Mouse (Mus musculus) midbrain, embryonic 11.5 days (tissue): Measurements from ENCODE around the gene Ppp2r1b. TPM values are rescaled to one million over a fixed set of nuclear protein-coding genes. Genes with fewer than 3 reads are reported as not detected.

Experiments
- ATAC-seq: fragments of 200-750 bp; cut with Nextera tagmentation; 2 replicates; pipeline ENCODE4 v1.8.0; 2017; ENCODE audit warnings: moderate TSS enrichment, moderate library complexity; ENCODE audit not compliant: low FRiP score
- DNase-seq: peaks from one replicate; pipeline ENCODE4 v3.0.0; 2015; ENCODE audit warnings: low spot score; ENCODE audit errors: missing footprints
- H3K27ac ChIP-seq: fragments of 300-500 bp; sonication (generic); 2 replicates; pipeline ENCODE4 v1.5.1; 2014; ENCODE audit warnings: low read depth, low read length
- H3K27me3 ChIP-seq: fragments of 300-500 bp; sonication (generic); 2 replicates; pipeline ENCODE4 v1.6.1; 2014; ENCODE audit warnings: mild to moderate bottlenecking, low read length, moderate library complexity, mixed read lengths; ENCODE audit not compliant: control insufficient read depth, insufficient read depth
- H3K36me3 ChIP-seq: fragments of 300-500 bp; sonication (generic); 2 replicates; pipeline ENCODE4 v1.6.1; 2014; ENCODE audit warnings: mild to moderate bottlenecking, low read length, moderate library complexity, mixed read lengths; ENCODE audit not compliant: control insufficient read depth, insufficient read depth
- H3K4me1 ChIP-seq: fragments of 300-500 bp; sonication (generic); 2 replicates; pipeline ENCODE4 v1.6.1; 2014; ENCODE audit warnings: low read length; ENCODE audit not compliant: control insufficient read depth, insufficient read depth
- H3K4me2 ChIP-seq: fragments of 300-500 bp; sonication (generic); 2 replicates; pipeline ENCODE4 v1.6.1; 2014; ENCODE audit warnings: mild to moderate bottlenecking, moderate library complexity
- H3K4me3 ChIP-seq: fragments of 300-500 bp; sonication (generic); 2 replicates; pipeline ENCODE4 v1.5.1; 2014; ENCODE audit warnings: low read depth, low read length
- H3K9ac ChIP-seq: fragments of 300-500 bp; sonication (generic); 2 replicates; pipeline ENCODE4 v1.6.1; 2014; ENCODE audit warnings: low read length
- H3K9me3 ChIP-seq: fragments of 300-500 bp; sonication (generic); 2 replicates; pipeline ENCODE4 v1.6.1; 2016; ENCODE audit warnings: low read length; ENCODE audit not compliant: control insufficient read depth
- WGBS: fragments of 180-500 bp; shearing (Covaris S2); extraction: QIAGEN DNeasy Blood & Tissue Kit; methylation state at CpG from one replicate; pipeline ENCODE4 v1.1.7; 2014; 5-methylcytosine and 5-hydroxymethylcytosine counted together
- polyA plus RNA-seq: library from polyadenylated mRNA; unstranded; fragments of >200 nt; fragmentation: Nextera tagmentation; extraction: Ambion mirVana; gene quantifications from 2 replicates; pipeline ENCODE4 v1.2.1, GENCODE M21; 2014

The Ppp2r1b gene
- polyA plus RNA-seq, 1 experiment from 2014 or later: 114 TPM

DNA sequence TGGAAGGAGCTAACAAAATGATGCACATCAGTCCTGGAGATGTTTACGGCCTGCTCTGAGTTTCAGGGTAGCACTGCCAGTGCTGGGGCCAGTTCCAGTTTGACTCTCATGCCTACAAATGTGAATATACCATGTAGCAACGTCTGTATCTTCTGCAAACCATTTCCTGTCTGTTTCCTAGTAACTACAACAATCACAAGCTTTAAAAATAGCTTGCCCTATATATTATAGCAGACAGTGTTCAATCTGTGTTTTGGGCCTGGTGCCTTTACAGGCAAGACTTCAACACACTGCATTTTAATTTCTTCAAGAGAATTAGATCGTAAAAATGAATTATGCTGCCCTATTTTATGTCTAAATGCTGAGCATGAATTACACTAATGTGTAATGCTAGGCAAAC lies 60.2 kb downstream of the Ppp2r1b start:
- Histone ChIP-seq H3K36me3 (no peaks in the 10 kb centered on the region), H3K4me3 (no peak overlapping the region), H3K27ac (no peak overlapping the region), H3K9ac (no peak overlapping the region), H3K9me3 (no peaks in the 10 kb centered on the region), H3K4me2 (no peak overlapping the region), H3K27me3 (no peaks in the 10 kb centered on the region), H3K4me1 (no peaks in the 10 kb centered on the region)
- no peak for DNase-seq
- 83% methylated on average over 3 of the region's 3 CpGs for WGBS
- no peak for ATAC-seq

DNA sequence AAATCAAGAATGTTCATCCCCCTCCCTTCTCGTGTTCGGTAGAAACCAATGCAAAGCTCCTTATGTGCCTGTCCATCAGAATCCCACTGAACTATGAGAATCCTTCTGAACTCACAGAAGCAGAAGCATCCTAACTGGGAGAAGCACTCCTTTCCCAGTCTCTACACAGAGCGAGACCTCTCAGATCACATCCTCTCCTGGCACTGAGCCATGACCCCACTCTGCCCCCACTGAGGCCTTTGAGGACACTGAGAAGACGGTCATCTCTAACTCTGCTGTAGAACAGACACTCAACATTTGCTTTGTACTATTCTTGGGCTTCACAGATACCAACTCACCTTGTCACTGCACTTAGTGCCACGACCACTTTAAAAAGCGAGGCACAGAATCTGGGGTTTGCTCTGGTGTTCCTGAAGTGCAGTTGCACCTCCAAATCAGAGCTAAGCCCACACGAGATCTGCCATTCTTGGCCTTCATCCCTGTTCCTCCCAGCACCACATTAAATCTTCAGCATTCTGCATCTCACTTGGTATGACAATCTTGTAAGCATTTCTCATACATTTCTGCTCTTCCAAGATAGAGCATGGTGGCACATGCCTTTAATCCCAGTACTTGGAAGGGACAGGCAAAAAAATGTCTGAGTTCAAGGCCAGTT lies 66.9 kb downstream of the Ppp2r1b start:
- Histone ChIP-seq H3K9ac (no peak overlapping the region), H3K4me2 (no peak overlapping the region), H3K27ac (no peak overlapping the region), H3K27me3 (no peaks in the 10 kb centered on the region), H3K9me3 (no peaks in the 10 kb centered on the region), H3K4me1 (no peaks in the 10 kb centered on the region), H3K4me3 (no peak overlapping the region), H3K36me3 (no peaks in the 10 kb centered on the region)
- ATAC-seq (no peak), DNase-seq (no peak)
- WGBS: 88% methylated on average over 7 of the region's 7 CpGs

DNA sequence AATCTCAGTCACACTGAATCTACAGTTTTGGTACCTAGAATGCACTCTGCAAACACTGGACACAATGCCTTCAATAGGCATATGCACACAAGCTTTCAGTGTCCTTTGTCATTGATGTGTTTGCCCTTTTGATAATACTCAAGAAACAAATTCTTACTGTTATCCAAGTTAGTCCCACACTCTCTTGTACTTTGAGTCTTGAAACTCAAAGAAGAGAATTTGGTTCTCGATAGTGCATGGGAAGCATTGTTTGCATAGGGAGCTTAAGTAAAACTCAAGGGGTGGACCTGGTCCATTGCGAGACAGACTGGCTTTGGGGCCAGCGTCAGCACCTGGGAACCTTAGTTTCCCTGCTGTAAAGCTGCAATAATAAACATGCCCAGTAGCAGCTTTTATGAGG lies 73.0 kb downstream of the Ppp2r1b start:
- DNase-seq (no peak), ATAC-seq (no peak)
- WGBS: 68% methylated on average over 3 of the region's 3 CpGs
- Histone ChIP-seq H3K4me1 (no peaks in the 10 kb centered on the region), H3K27me3 (no peaks in the 10 kb centered on the region), H3K27ac (no peak overlapping the region), H3K4me2 (no peak overlapping the region), H3K9ac (no peak overlapping the region), H3K4me3 (no peak overlapping the region), H3K36me3 (no peaks in the 10 kb centered on the region), H3K9me3 (no peaks in the 10 kb centered on the region)

DNA sequence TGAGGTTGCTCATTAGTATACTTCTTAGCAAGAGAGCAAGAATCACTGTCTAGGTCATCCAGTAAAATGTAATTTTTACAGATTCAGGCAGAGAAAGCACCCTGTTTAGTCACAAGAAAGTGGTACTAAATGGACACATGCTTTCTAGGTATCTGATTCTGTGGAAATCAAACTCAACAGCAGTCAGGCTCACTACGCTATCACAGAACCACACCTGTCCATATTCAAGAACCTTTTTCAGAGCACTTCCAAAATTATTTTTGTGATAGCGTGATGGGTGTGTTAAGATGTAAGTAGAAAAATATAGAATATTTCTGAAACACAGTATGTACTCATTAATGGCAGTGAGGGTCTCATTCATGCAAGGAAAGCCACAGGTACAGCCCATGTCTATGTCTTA lies 74.5 kb downstream of the Ppp2r1b start:
- Histone ChIP-seq H3K9ac (no peak overlapping the region), H3K4me3 (no peak overlapping the region), H3K36me3 (no peaks in the 10 kb centered on the region), H3K4me1 (no peaks in the 10 kb centered on the region), H3K9me3 (no peaks in the 10 kb centered on the region), H3K4me2 (no peak overlapping the region), H3K27me3 (no peaks in the 10 kb centered on the region), H3K27ac (no peak overlapping the region)
- no peak for ATAC-seq
- no peak for DNase-seq
- 94% methylated on average over 2 of the region's 2 CpGs for WGBS

DNA sequence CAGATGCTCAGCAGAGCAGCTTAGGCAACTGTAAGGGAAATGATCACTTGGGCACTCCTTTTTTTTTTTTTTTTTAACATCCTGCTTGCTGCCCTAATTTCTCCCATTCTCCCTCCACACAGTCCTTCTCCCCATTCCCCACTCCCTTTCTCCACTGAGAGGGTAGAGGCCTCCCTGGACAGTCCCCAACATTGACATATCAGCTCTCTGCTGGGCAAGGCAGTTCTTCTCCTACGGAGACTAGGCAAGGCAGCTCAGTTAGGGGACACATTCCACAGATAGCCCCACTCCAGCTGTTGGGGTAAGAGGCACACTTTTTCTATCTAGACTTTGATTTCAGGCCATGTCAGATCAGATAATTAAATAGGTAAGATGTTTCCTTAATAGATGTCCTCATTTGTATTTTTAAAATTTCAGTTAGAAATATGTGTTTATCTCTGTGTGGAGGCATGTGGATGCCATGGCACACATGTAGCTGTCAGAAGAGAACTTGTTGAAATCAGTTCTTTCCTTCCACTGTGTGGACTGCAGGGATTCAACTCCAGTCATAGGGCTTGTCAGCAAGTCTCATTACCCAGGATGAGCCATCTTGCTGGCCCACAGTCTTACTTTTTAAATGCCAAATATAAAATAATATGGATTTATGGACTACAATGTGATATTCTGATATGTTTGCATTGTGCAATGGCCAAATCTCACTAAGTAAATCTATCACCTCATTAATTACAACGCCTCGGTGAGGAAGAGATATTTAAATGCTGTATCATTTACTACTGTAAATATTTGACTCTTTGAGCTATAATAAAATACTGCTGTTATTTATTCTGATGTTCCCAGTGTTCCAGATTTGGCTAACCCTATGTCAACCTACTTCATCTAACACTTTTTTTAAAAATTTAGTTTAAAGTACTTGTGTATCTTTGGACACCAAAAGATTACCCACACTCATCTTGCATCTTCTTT lies 76.1 kb downstream of the Ppp2r1b start:
- H3K27me3 ChIP-seq: no peaks in the 10 kb centered on the region
- H3K4me1 ChIP-seq: no peaks in the 10 kb centered on the region
- no peaks in the 10 kb centered on the region for H3K36me3 ChIP-seq
- H3K27ac ChIP-seq: no peak overlapping the region
- ATAC-seq: no peak
- H3K9me3 ChIP-seq: no peaks in the 10 kb centered on the region
- no peak for DNase-seq
- H3K9ac ChIP-seq: no peak overlapping the region
- H3K4me2 ChIP-seq: no peak overlapping the region
- WGBS: 91% methylated on average over 3 of the region's 3 CpGs
- H3K4me3 ChIP-seq: no peak overlapping the region

DNA sequence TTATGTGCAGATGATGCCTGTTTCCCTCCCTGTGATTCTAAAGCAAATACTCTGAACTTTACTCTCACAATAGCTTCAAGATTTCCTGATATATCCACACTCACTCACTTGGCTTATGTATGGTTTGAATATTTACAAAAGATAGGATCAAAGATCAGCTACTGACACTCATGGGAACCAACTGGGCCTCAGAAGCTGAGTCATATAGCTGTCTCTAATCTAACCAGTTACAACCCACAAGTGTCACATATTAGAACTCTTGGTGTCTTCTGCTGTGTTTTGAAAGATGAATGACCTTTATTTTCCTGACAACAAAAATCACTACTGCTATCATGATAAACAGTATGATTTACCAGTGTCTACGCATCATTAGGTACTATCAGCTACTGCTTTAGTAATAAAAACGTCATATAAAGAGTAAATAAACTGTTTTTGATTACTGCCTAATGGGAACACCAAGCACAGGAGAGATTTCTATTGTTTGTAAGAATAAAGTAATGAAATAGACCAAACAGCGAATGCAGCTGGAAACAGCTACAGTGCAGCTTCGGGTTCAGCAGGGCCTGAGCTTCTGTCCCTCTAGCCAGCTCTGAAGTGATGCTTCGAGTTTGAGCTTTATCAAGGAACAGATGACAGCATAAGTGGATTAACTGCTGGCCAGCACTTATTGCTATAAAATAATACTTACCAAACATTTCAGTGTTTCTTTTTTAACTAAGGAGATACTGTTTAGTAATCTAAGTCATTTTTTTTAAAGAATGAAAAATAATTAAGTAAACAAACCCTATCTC lies 77.5 kb downstream of the Ppp2r1b start:
- 86% methylated on average over 5 of the region's 5 CpGs for WGBS
- Histone ChIP-seq H3K36me3 (no peaks in the 10 kb centered on the region), H3K9me3 (no peaks in the 10 kb centered on the region), H3K4me2 (no peak overlapping the region), H3K4me1 (no peaks in the 10 kb centered on the region), H3K27ac (no peak overlapping the region), H3K4me3 (no peak overlapping the region), H3K9ac (no peak overlapping the region), H3K27me3 (no peaks in the 10 kb centered on the region)
- DNase-seq (no peak), ATAC-seq (no peak)

DNA sequence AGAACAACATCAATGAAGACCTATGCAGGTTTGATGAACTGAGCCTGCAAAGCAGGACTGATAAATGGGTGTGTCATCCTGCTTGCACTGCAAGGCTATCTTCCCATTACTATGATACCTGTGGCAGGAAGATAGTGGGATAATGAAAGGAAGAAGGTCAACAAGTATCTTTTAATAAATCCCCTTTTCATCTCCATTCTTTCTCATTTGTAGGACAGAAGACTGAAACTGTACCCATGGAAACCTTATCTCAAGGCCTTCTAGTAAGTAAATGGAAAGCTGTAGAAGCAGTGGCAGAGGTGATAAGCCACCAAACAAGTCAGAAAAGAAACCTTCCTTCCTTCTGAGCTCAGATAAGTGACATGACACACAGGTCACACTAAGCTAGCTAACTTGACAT lies 79.4 kb downstream of the Ppp2r1b start:
- no peak overlapping the region for H3K4me2 ChIP-seq
- H3K4me3 ChIP-seq: no peak overlapping the region
- no peak for ATAC-seq
- H3K9me3 ChIP-seq: no peaks in the 10 kb centered on the region
- H3K27ac ChIP-seq: no peak overlapping the region
- no peaks in the 10 kb centered on the region for H3K36me3 ChIP-seq
- no peak for DNase-seq
- no peak overlapping the region for H3K9ac ChIP-seq
- H3K4me1 ChIP-seq: no peaks in the 10 kb centered on the region
- no peaks in the 10 kb centered on the region for H3K27me3 ChIP-seq

DNA sequence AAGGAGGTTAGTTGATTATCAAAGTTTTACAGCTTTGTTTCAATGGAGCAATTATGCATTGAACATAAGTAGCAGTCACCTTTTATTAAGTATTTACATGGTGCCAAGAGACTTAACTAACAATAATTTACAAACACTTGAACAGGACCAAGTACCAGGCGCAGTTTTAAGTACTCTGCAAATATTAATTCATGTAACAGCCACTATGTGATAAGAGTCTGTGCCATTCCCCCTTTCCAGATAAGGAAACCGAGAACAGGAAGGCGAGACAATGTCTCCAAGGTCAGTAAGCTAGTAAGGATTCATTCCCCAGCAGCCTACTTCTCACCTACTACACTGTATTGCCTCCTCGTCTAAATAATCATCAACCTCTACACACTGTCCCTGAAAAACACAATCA lies 80.7 kb downstream of the Ppp2r1b start:
- Histone ChIP-seq H3K27me3 (no peaks in the 10 kb centered on the region), H3K36me3 (no peaks in the 10 kb centered on the region), H3K4me1 (no peaks in the 10 kb centered on the region), H3K4me2 (no peak overlapping the region), H3K9ac (no peak overlapping the region), H3K9me3 (no peaks in the 10 kb centered on the region), H3K4me3 (no peak overlapping the region), H3K27ac (no peak overlapping the region)
- ATAC-seq: no peak
- no peak for DNase-seq
- WGBS: 90% methylated on average over 4 of the region's 4 CpGs

DNA sequence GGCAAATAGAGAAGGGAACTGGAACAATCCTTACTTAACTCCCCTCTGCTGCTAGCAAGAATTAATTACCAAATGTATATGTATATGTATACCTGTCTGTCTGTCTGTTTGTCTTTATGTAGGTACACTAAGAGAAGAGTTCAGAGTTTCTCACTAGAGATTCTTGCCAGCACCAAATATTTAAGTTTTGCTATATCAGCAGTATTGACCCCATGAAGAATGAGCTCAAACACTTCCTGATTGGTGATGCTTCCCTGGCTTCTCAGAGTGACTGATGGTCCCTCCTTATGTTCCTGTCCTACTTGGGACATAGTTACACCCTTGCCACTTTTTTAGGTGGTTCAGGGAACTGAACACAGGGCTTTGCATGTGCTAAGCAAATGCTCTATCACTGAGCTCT lies 84.9 kb downstream of the Ppp2r1b start:
- no peak for DNase-seq
- no peaks in the 10 kb centered on the region for H3K4me1 ChIP-seq
- H3K9ac ChIP-seq: no peak overlapping the region
- H3K27me3 ChIP-seq: no peaks in the 10 kb centered on the region
- no peak for ATAC-seq
- H3K4me2 ChIP-seq: no peak overlapping the region
- 0 out of 2 replicates have a peak, but pooled peaks cover 2% of the 10 kb centered on the region for H3K36me3 ChIP-seq
- H3K4me3 ChIP-seq: no peak overlapping the region
- no peak overlapping the region for H3K27ac ChIP-seq
- no peaks in the 10 kb centered on the region for H3K9me3 ChIP-seq
